Mouse (Mus musculus) mature B cell (primary cell): ENCODE measurements around the gene Med9.
"Not testable (repeated sequence)": the region's sequence is repeated elsewhere in the genome, so short reads cannot be mapped to it uniquely, and the experiment has no call there.

Experiments used
- in situ Hi-C: fragments of 300-500 bp; cut with MboI; formaldehyde crosslinking; loops from 2 replicates; pipeline ENCODE4 v1.14.3; 2019

The Med9 gene

GRCm38 (mm10) chr11:59944855-59945254 is 3.2 kb upstream of the Med9 start:
- in situ Hi-C loops, result not testable (repeated sequence)

GRCm38 (mm10) chr11:59948401-59948767 is 378 bp downstream of the Med9 start:
- in situ Hi-C loops, result no loop called here

GRCm38 (mm10) chr11:59952892-59953291 is 4.9 kb downstream of the Med9 start:
- in situ Hi-C loops, result no loop called here

- in situ Hi-C loops, result no loop called here
These were observed 8.7 kb downstream of the Med9 start for GRCm38 (mm10) chr11:59956749-59957148.

- in situ Hi-C loops, result no loop called here
These were observed 11.4 kb downstream of the Med9 start for GRCm38 (mm10) chr11:59959453-59959852.

GRCm38 (mm10) chr11:59960476-59961337 is 12.7 kb downstream of the Med9 start:
- in situ Hi-C loops, result no loop called here

GRCm38 (mm10) chr11:59961338-59961875 is 13.4 kb downstream of the Med9 start:
- in situ Hi-C loops, result no loop called here

GRCm38 (mm10) chr11:59962590-59962989 is 14.6 kb downstream of the Med9 start:
- in situ Hi-C loops, result no loop called here

- in situ Hi-C loops, result no loop called here
These were observed 15.6 kb downstream of the Med9 start for GRCm38 (mm10) chr11:59963364-59964162.

GRCm38 (mm10) chr11:59964163-59964758 is 16.3 kb downstream of the Med9 start:
- in situ Hi-C loops, result no loop called here

- in situ Hi-C loops, result no loop called here
These were observed 16.8 kb downstream of the Med9 start, which contains the start of gene Rasd1 for GRCm38 (mm10) chr11:59964818-59965217. Gene Rasd1 (minus strand): TSS chr11:59964944.

- in situ Hi-C loops, result no loop called here
These were observed 17.5 kb downstream of the Med9 start for GRCm38 (mm10) chr11:59965227-59966101.

- in situ Hi-C loops, result no loop called here
These were observed 18.1 kb downstream of the Med9 start for GRCm38 (mm10) chr11:59966102-59966483.

- in situ Hi-C loops, result no loop called here
These were observed 19.8 kb downstream of the Med9 start for GRCm38 (mm10) chr11:59967765-59968164.

GRCm38 (mm10) chr11:59970780-59971179 is 22.8 kb downstream of the Med9 start:
- in situ Hi-C loops, result no loop called here

- in situ Hi-C loops, result no loop called here
These were observed 23.7 kb downstream of the Med9 start for GRCm38 (mm10) chr11:59971691-59972090.

- in situ Hi-C loops, result no loop called here
These were observed 25.4 kb downstream of the Med9 start for GRCm38 (mm10) chr11:59973389-59973788.

- in situ Hi-C loops, result no loop called here
These were observed 27.2 kb downstream of the Med9 start for GRCm38 (mm10) chr11:59975241-59975640.

GRCm38 (mm10) chr11:59977831-59978230 is 29.8 kb downstream of the Med9 start:
- in situ Hi-C loops, result no loop called here

- in situ Hi-C loops, result no loop called here
These were observed 41.4 kb downstream of the Med9 start for GRCm38 (mm10) chr11:59989406-59989805.

- in situ Hi-C loops, result no loop called here
These were observed 43.4 kb downstream of the Med9 start for GRCm38 (mm10) chr11:59991365-59991764.
